Mouse (Mus musculus) small intestine, adult 2 months (tissue): ENCODE measurements around the gene Mpp4.

Source experiments
- CTCF ChIP-seq: fragments of 200-500 bp; IDR thresholded peaks from 2 replicates; pipeline ENCODE4 v1.5.1; 2012; ENCODE audit warnings: low read depth, mild to moderate bottlenecking, control low read depth, inconsistent platforms, low read length, moderate library complexity, mixed read lengths; ENCODE audit not compliant: insufficient replicate concordance, insufficient read length; ENCODE audit errors: extremely low read depth
- POLR2A ChIP-seq: fragments of 200-500 bp; IDR thresholded peaks from 2 replicates; pipeline ENCODE4 v1.6.1; 2012; ENCODE audit warnings: low read depth, mild to moderate bottlenecking, control low read depth, inconsistent platforms, low read length, moderate library complexity

DNA sequence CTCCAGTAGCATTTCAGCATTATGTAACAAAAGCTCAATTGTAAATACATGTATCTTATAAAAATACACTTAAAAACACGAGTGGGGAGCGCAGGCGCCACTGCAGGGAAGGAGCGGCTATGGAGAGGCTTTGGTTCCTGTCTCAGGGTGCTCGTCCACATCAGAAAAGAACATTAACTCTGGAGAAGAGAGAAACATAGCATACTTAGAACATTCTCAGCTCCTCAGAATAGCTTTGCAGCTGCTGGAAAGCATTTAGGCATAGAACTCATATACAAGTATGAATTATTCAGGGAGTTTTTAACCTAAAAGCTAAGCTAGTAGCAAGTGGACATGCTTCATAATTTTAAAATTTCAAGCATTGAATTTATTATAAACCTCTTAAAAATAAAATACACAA, 62.2 kb downstream of the Mpp4 start:
- TF ChIP-seq CTCF (no peak), POLR2A (no peak)
